Mouse (Mus musculus): ENCODE data around the gene Naxe. TPM values are rescaled to one million over a fixed set of nuclear protein-coding genes. Genes with fewer than 3 reads are reported as not detected.

The Naxe gene
- total RNA-seq, 2 experiments from 2014 or later = 73.9 to 75.5 TPM

Other genes starting within 250 kb of the Naxe start
- gene Pear1, start 234.2 kb downstream of the Naxe start, total RNA-seq (2021) = 10 to 100 TPM; 19.5 to 22.5 TPM
- under 1 TPM in 1 of 2 experiments, not detected in 1; 0.08 TPM for gene Sh2d2a, start 211.7 kb downstream of the Naxe start, total RNA-seq (2021)
- 10 to 100 TPM; 47.5 to 51.6 TPM for gene Prcc, start 172.9 kb downstream of the Naxe start, total RNA-seq (2021)
- gene Hdgf, start 152.2 kb downstream of the Naxe start, total RNA-seq (2021) = 100 to 1,000 TPM; 106 to 115 TPM
- gene Mrpl24, start 139.0 kb downstream of the Naxe start, total RNA-seq (2021) = 10 to 100 TPM; 69.5 to 75.1 TPM
- gene Isg20l2, start 128.2 kb downstream of the Naxe start, total RNA-seq (2021) = 10 to 100 TPM; 10.2 to 12.3 TPM
- gene Rrnad1, start 127.8 kb downstream of the Naxe start, total RNA-seq (2021) = 1 to 10 TPM; 4.8 to 5.2 TPM
- gene Crabp2, start 109.8 kb downstream of the Naxe start, total RNA-seq (2021) = not detected
- 10 to 100 TPM; 18.7 to 22.7 TPM for gene Nes, start 87.4 kb downstream of the Naxe start, total RNA-seq (2021)
- gene Bcan, start 58.3 kb downstream of the Naxe start, total RNA-seq (2021) = under 1 TPM in 1 of 2 experiments, not detected in 1; 0.19 TPM
- gene Hapln2, start 30.9 kb downstream of the Naxe start, total RNA-seq (2021) = not detected
- 10 to 100 TPM in 1 of 2 experiments, 1 to 10 TPM in 1; 8.2 to 10.3 TPM for gene Gpatch4, start 15.4 kb downstream of the Naxe start, total RNA-seq (2021)
- not detected for gene Ttc24, start 19.8 kb upstream of the Naxe start, total RNA-seq (2021)
- under 1 TPM; 0.76 to 0.94 TPM for gene Iqgap3, start 23.5 kb upstream of the Naxe start, total RNA-seq (2021)
- 100 to 1,000 TPM; 123 to 138 TPM for gene Mef2d, start 83.9 kb upstream of the Naxe start, total RNA-seq (2021)
- gene Rhbg, start 196.2 kb upstream of the Naxe start, total RNA-seq (2021) = not detected
- gene Gm38392, start 228.7 kb upstream of the Naxe start, total RNA-seq (2021) = under 1 TPM; 0.33 to 0.43 TPM
- gene Tsacc, start 238.5 kb upstream of the Naxe start, total RNA-seq (2021) = 1 to 10 TPM; 5.2 to 6.8 TPM
- gene Cct3, start 238.6 kb upstream of the Naxe start, total RNA-seq (2021) = 100 to 1,000 TPM; 164 to 174 TPM

Measured in heart, postnatal 36 days (tissue).